Mouse (Mus musculus): ENCODE data around the gene Col5a3. TPM values are rescaled to one million over a fixed set of nuclear protein-coding genes. Genes with fewer than 3 reads are reported as not detected.

The Col5a3 gene
- total and polyA plus RNA-seq, 2 experiments from 2014 or later, result 1.1 to 3.3 TPM

DNA sequence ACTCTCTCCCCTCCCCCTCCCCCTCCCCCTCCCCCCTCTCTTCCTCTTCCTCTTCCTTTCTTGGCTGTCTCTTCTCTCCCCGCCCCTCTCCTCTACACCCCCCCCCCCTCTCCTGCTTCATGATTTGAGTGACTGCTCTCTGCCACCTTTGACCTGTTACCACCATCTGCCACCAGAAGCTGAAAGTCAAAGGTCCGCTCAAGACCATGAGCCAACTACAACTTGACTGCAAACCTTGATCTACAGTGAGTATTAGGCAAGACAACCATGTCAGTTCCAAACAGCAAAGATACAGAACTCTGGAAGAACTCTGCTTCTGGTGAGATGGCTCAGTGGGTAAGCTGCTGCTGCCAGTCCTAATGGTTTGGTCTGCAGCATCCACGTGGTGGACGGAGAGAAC, 25.2 kb downstream of the Col5a3 start:
- TF ChIP-seq CTCF (IDR thresholded peaks at IDR 0.05; ENCODE audit: low read depth), result no peak
- Histone ChIP-seq H3K27ac (no peak overlapping the region), H3K9me3 (ENCODE audit: low read length) (no peaks in the 10 kb centered on the region), H3K4me2 (ENCODE audit: low read depth, low read length) (no peak overlapping the region), H3K4me3 (ENCODE audit: low read length) (no peak overlapping the region), H3K36me3 (ENCODE audit: insufficient read depth, low read length) (no peaks in the 10 kb centered on the region), H3K9ac (replicated peaks; ENCODE audit: low read length) (no peak overlapping the region), H3K4me1 (ENCODE audit: insufficient read depth, low read length) (no peaks in the 10 kb centered on the region; the same call in 1 of the 2 replicates), H3K27me3 (ENCODE audit: insufficient read depth, low read length) (no peaks in the 10 kb centered on the region)
- no peak for DNase-seq (ENCODE audit: low spot score)
- 61% methylated on average over 3 of the region's 4 CpGs for WGBS
- ATAC-seq, result no peak

DNA sequence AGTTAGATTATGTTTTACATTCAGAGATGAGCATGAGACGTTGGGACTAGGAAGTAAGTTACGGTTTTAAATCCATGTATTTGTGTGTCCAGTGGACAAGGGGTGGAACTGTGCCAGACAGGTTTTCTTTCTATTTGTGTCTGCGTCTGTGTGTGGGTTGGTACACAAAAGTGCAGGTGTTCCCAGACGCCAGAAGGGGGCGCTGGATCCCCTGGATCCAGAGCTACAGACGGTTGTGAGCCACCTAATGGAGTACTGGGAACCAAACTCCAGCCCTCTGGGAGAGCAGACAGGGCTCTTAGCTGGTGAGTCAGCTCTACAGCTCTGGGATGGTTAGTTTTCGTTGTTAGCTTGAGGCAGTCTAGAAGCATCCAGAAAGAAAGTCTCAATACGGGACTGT, 26.9 kb downstream of the Col5a3 start:
- Histone ChIP-seq H3K4me3 (ENCODE audit: low read length) (no peak overlapping the region), H3K27me3 (ENCODE audit: insufficient read depth, low read length) (no peaks in the 10 kb centered on the region), H3K36me3 (ENCODE audit: insufficient read depth, low read length) (no peaks in the 10 kb centered on the region), H3K4me2 (ENCODE audit: low read depth, low read length) (no peak overlapping the region), H3K9ac (replicated peaks; ENCODE audit: low read length) (no peak overlapping the region), H3K9me3 (ENCODE audit: low read length) (no peaks in the 10 kb centered on the region), H3K27ac (no peak overlapping the region), H3K4me1 (ENCODE audit: insufficient read depth, low read length) (no peaks in the 10 kb centered on the region)
- no peak for ATAC-seq
- WGBS, result 82% methylated on average over 8 of the region's 8 CpGs
- DNase-seq (ENCODE audit: low spot score), result no peak
- TF ChIP-seq CTCF (IDR thresholded peaks at IDR 0.05; ENCODE audit: low read depth), result no peak

DNA sequence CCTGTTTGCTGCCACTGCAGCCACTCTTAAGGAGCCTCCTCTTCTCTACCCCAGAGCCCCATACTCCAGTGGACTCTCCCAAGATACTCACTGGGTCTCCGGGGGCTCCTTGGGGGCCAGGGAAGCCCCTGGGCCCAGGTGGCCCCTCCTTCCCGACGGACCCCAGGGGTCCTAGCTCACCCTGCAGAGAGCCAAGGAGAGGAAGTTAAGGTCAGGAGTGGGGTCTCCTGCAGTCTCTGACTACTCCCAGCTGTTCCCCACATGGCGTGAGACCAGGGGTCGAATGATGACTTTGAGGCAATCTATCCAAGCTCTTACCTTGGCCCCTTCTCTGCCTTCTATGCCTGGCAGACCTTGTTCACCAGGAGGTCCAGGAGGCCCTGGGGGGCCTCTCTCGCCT, 29.8 kb downstream of the Col5a3 start:
- Histone ChIP-seq H3K27me3 (ENCODE audit: insufficient read depth, low read length) (no peaks in the 10 kb centered on the region), H3K27ac (no peak overlapping the region), H3K9me3 (ENCODE audit: low read length) (0 out of 2 replicates have a peak, but pooled peaks cover 2% of the 10 kb centered on the region), H3K4me1 (ENCODE audit: insufficient read depth, low read length) (no peaks in the 10 kb centered on the region), H3K4me3 (ENCODE audit: low read length) (no peak overlapping the region), H3K9ac (replicated peaks; ENCODE audit: low read length) (no peak overlapping the region), H3K4me2 (ENCODE audit: low read depth, low read length) (no peak overlapping the region), H3K36me3 (ENCODE audit: insufficient read depth, low read length) (no peaks in the 10 kb centered on the region)
- ATAC-seq, result no peak
- 81% methylated on average over 6 of the region's 6 CpGs for WGBS
- TF ChIP-seq CTCF (IDR thresholded peaks at IDR 0.05; ENCODE audit: low read depth), result no peak
- no peak for DNase-seq (ENCODE audit: low spot score)

DNA sequence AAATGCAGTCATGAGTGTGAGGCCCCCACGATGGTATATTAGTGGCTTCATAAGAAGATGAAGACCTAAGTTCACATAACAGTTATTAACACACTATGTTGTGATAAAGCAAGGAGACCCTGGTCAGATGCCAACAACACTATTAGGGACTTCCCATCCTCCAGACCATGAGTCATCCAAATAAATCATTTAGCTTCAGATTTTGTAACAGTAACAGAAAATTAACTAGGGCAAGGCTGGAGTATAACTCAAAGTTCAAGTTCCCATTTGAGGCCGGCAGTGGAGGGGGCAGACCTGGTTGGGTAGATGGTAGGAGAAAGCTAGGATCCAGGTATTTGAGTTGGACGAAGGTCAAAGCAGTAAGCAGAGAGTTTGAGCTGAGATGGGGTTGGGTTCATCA, 33.6 kb downstream of the Col5a3 start:
- Histone ChIP-seq H3K4me2 (ENCODE audit: low read depth, low read length) (no peak overlapping the region), H3K4me1 (ENCODE audit: insufficient read depth, low read length) (no peaks in the 10 kb centered on the region), H3K9me3 (ENCODE audit: low read length) (0 out of 2 replicates have a peak, but pooled peaks cover 2% of the 10 kb centered on the region), H3K27me3 (ENCODE audit: insufficient read depth, low read length) (no peaks in the 10 kb centered on the region), H3K9ac (replicated peaks; ENCODE audit: low read length) (no peak overlapping the region), H3K4me3 (ENCODE audit: low read length) (no peak overlapping the region), H3K36me3 (ENCODE audit: insufficient read depth, low read length) (no peaks in the 10 kb centered on the region), H3K27ac (no peak overlapping the region)
- ATAC-seq (no peak), DNase-seq (ENCODE audit: low spot score) (no peak)
- WGBS, result 89% methylated on average over 3 of the region's 3 CpGs
- no peak for TF ChIP-seq CTCF (IDR thresholded peaks at IDR 0.05; ENCODE audit: low read depth)

DNA sequence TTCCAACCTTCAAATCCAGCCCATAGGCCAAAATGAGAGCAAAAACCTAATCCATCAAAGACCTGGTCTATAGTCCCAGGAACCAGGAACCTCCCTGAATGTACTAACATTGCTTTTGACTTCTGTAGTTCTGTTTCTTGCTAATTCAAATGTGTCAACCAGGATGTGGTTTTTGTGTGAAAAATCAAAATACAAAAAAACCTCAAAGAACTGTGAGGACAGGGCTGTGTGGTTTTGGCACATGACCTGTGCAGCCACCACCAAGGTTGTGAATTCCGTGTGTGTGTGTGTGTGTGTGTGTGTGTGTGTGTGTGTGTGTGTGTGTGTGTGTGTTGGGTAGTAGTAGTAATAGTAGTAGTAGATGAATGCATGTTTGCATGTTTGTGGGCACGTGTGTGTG, 49.6 kb downstream of the Col5a3 start:
- H3K27ac ChIP-seq, result no peak overlapping the region
- H3K9me3 ChIP-seq (ENCODE audit: low read length), result no peaks in the 10 kb centered on the region
- H3K9ac ChIP-seq (replicated peaks; ENCODE audit: low read length), result no peak overlapping the region
- peaks cover 3% of the 10 kb centered on the region; the same call in 1 of the 2 replicates for H3K4me1 ChIP-seq (ENCODE audit: insufficient read depth, low read length)
- ATAC-seq, result no peak
- 82% methylated on average over 2 of the region's 2 CpGs for WGBS
- H3K36me3 ChIP-seq (ENCODE audit: insufficient read depth, low read length), result no peaks in the 10 kb centered on the region
- H3K27me3 ChIP-seq (ENCODE audit: insufficient read depth, low read length), result no peaks in the 10 kb centered on the region
- TF ChIP-seq CTCF (IDR thresholded peaks at IDR 0.05; ENCODE audit: low read depth), result no peak
- H3K4me2 ChIP-seq (ENCODE audit: low read depth, low read length), result no peak overlapping the region
- no peak for DNase-seq (ENCODE audit: low spot score)
- no peak overlapping the region for H3K4me3 ChIP-seq (ENCODE audit: low read length)

DNA sequence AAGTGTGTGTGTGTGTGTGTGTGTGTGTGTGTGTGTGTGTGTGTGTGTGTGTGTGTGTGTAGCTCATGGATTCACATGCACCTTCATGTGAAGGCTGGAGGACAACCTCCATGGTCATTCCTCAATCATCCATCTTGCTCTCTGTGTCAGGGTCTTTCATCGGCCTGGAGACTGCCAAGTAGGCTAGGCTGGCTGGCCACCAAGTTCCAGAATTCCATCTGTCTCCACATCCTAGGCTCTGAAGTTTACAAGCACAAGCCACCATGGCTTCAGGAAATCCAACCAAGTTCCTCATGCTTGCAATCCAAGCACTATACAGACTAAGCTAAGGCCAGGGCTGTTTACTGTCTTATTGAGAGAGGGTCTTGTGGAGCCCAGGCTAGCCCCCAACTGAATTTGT, 51.8 kb downstream of the Col5a3 start:
- Histone ChIP-seq H3K27ac (no peak overlapping the region), H3K27me3 (ENCODE audit: insufficient read depth, low read length) (no peaks in the 10 kb centered on the region; the same call in 1 of the 2 replicates), H3K4me3 (ENCODE audit: low read length) (no peak overlapping the region), H3K36me3 (ENCODE audit: insufficient read depth, low read length) (no peaks in the 10 kb centered on the region), H3K4me2 (ENCODE audit: low read depth, low read length) (no peak overlapping the region), H3K9ac (replicated peaks; ENCODE audit: low read length) (no peak overlapping the region), H3K9me3 (ENCODE audit: low read length) (no peaks in the 10 kb centered on the region), H3K4me1 (ENCODE audit: insufficient read depth, low read length) (peaks cover 3% of the 10 kb centered on the region; the same call in 1 of the 2 replicates)
- ATAC-seq (no peak), DNase-seq (ENCODE audit: low spot score) (peak; percentile 20)
- WGBS, result 58% methylated on average over 1 of the region's 1 CpGs
- no peak for TF ChIP-seq CTCF (IDR thresholded peaks at IDR 0.05; ENCODE audit: low read depth)

DNA sequence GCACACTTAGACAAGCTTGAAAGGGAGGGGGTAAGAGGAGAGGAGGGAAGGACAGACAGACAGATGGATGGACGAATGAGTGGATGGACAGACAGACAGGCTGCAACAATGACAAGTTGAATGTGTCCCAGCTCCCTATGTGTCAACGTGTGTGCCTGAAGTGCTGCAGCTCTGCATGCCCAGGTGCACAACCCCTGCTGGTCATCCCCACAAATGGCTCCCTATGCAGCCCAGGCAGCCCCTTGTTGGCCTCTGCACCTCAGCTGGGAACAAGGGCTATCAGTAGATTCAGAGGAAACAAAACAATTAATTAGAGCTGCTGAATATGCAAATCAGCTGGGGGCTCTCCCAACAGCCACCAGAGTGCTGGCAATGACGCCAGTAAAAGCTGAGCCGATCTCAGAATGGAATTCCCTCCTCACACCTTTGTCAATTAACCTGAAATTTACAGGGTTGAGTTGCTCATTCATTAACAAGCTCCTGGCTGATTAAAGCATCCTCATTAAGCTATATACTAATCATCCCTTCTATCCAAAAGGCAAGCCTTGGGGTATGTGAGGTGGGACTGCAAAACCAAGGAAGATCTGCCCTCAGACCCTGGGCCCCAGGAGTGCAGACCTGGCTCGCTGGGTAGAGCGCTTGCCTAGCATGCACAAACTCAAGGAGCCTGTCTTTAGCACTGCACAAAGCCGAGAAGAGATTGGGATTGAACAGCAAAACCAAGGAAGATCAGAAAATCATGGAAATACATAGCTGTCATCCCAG, 52.5 kb downstream of the Col5a3 start:
- Histone ChIP-seq H3K27ac (no peak overlapping the region), H3K9me3 (ENCODE audit: low read length) (no peaks in the 10 kb centered on the region), H3K4me1 (ENCODE audit: insufficient read depth, low read length) (peaks cover 3% of the 10 kb centered on the region; the same call in 1 of the 2 replicates), H3K4me2 (ENCODE audit: low read depth, low read length) (no peak overlapping the region), H3K36me3 (ENCODE audit: insufficient read depth, low read length) (no peaks in the 10 kb centered on the region), H3K4me3 (ENCODE audit: low read length) (no peak overlapping the region), H3K9ac (replicated peaks; ENCODE audit: low read length) (no peak overlapping the region), H3K27me3 (ENCODE audit: insufficient read depth, low read length) (no peaks in the 10 kb centered on the region; the same call in 1 of the 2 replicates)
- ATAC-seq (0 out of 2 replicates have a peak, but pooled peaks have one; percentile 33), DNase-seq (ENCODE audit: low spot score) (peak; percentile 23)
- 48% methylated on average over 7 of the region's 7 CpGs for WGBS
- TF ChIP-seq CTCF (IDR thresholded peaks at IDR 0.05; ENCODE audit: low read depth), result no peak
